Mouse (Mus musculus): ENCODE measurements around the gene Gm9964.

Gm9964 gene

GRCm38 (mm10) chr11:79253542-79254390, 42.9 kb downstream of the Gm9964 start:
- WGBS, result 1% methylated on average over 49 of the region's 49 CpGs

DNA sequence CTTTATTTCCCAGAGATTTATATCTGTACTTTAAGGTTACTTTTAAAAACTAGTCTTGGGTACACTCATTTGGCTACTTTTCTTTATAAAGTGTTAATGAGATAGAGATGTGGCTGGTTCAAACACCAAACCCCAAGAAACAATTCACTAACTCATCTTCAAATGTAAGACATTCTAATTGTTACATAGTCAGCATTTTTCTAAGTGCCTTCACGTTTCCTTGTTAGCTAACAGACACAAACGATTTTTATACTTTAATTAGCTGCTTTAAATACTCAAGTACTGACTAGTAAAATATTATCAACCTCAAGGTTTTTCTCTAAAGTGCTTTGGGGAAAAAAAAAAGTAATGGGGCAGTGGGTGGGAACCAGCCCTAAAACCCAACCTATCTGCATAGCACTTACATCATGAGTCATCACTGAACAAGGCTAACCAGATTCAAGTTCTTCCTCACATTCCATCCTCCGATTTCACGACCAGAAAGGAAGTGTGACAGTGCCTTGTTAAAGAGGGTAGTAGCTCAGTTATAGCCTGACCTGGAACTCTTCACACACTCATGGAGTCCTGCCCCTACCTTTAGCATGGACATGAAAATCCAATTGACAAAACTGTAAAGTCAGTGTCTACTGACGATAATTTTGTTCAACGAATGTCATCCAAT, 43.7 kb downstream of the Gm9964 start:
- 11% methylated on average over 6 of the region's 6 CpGs for WGBS

Measured in cerebral cortex, adult 2 months (tissue).